In genomic region chr15:80171286-80171685, GRCm38 (mm10) we compare ENCODE assay signal across 13 mouse cellular contexts. TPM values are rescaled to one million over a fixed set of nuclear protein-coding genes. Genes with fewer than 3 reads are reported as not detected.
DNase-seq lines count a peak whose midpoint lies in the region; ATAC-seq lines count a peak whose summit lies in the region.
"Had no signal": no experiment of that assay in that cellular context is flagged by ENCODE, and none has a peak within 500 bp of the region (broad histone marks: within the 10 kb centered on the region; RNA-seq: fewer than 3 reads in every experiment).

No protein-coding gene starts in this region.

- H3K36me3 ChIP-seq in hindbrain, embryonic 10.5 days = no peaks in the 10 kb centered on the region
- no peaks in the 10 kb centered on the region for H3K36me3 ChIP-seq in hindbrain, embryonic 14.5 days (replicated peaks; ENCODE audit: control insufficient read depth, insufficient read depth)
- H3K36me3 ChIP-seq in midbrain, embryonic 11.5 days (ENCODE audit: control insufficient read depth, insufficient read depth, low read length) = no peaks in the 10 kb centered on the region
- H3K36me3 ChIP-seq in midbrain, embryonic 13.5 days = no peaks in the 10 kb centered on the region
- no peaks in the 10 kb centered on the region for H3K36me3 ChIP-seq in stomach, embryonic 16.5 days (ENCODE audit: control insufficient read depth, insufficient read depth, low read length)

- peak; percentile 38 for DNase-seq in hindbrain, embryonic 10.5 days (ENCODE audit: low spot score)
- no peak for DNase-seq in hindbrain, embryonic 14.5 days (ENCODE audit: low spot score)
- DNase-seq in midbrain, embryonic 11.5 days (ENCODE audit: low spot score, missing footprints) = peak; percentile 84
- peak; percentile 25 for DNase-seq in forelimb bud, embryonic 11.5 days (ENCODE audit: low read depth, low spot score)
- no peak for DNase-seq in layer of hippocampus, postnatal 25 days (ENCODE audit: extremely low spot score in 1 of 2, low spot score in 1 of 2)
- no peak for DNase-seq in adrenal gland, adult 8-10 months
- DNase-seq: lung, adult 2 months; right cerebral cortex, postnatal 14 days had no signal

- H3K9me3 ChIP-seq in hindbrain, embryonic 10.5 days = no peaks in the 10 kb centered on the region
- H3K9me3 ChIP-seq in hindbrain, embryonic 14.5 days (ENCODE audit: control insufficient read depth, low read length) = no peaks in the 10 kb centered on the region
- H3K9me3 ChIP-seq in midbrain, embryonic 11.5 days (ENCODE audit: control insufficient read depth, low read length) = no peaks in the 10 kb centered on the region
- H3K9me3 ChIP-seq in midbrain, embryonic 13.5 days = no peaks in the 10 kb centered on the region
- H3K9me3 ChIP-seq in stomach, embryonic 16.5 days (replicated peaks; ENCODE audit: control insufficient read depth, low read length) = no peaks in the 10 kb centered on the region

- H3K27me3 ChIP-seq in hindbrain, embryonic 10.5 days (ENCODE audit: insufficient read depth, poor library complexity, severe bottlenecking) = peaks cover 14% of the 10 kb centered on the region
- H3K27me3 ChIP-seq in hindbrain, embryonic 14.5 days (ENCODE audit: control insufficient read depth, insufficient read depth, low read length) = no peaks in the 10 kb centered on the region
- H3K27me3 ChIP-seq in midbrain, embryonic 11.5 days (ENCODE audit: control insufficient read depth, insufficient read depth, low read length) = no peaks in the 10 kb centered on the region
- no peaks in the 10 kb centered on the region for H3K27me3 ChIP-seq in midbrain, embryonic 13.5 days
- no peaks in the 10 kb centered on the region for H3K27me3 ChIP-seq in stomach, embryonic 16.5 days (ENCODE audit: control insufficient read depth, insufficient read depth, low read length)

- no peak overlapping the region for H3K9ac ChIP-seq in hindbrain, embryonic 14.5 days
- H3K9ac ChIP-seq in midbrain, embryonic 11.5 days (ENCODE audit: low read length) = no peak overlapping the region
- H3K9ac ChIP-seq in midbrain, embryonic 13.5 days (replicated peaks) = no peak overlapping the region
- H3K9ac ChIP-seq in stomach, embryonic 16.5 days (ENCODE audit: low read length) = peak overlapping the region; percentile 43; the same call in 1 of the 2 replicates

- no peak for ATAC-seq in hindbrain, embryonic 14.5 days (ENCODE audit: low FRiP score)
- ATAC-seq in midbrain, embryonic 11.5 days (ENCODE audit: low FRiP score) = no peak
- ATAC-seq in midbrain, embryonic 13.5 days = no peak
- no peak for ATAC-seq in stomach, embryonic 16.5 days (ENCODE audit: insufficient read depth, low FRiP score)
- ATAC-seq: hindbrain, postnatal 0 days had no signal

- WGBS in hindbrain, embryonic 10.5 days = 11% methylated on average over 8 of the region's 8 CpGs
- WGBS in hindbrain, embryonic 14.5 days = 9% methylated on average over 8 of the region's 8 CpGs
- WGBS in midbrain, embryonic 11.5 days = 8% methylated on average over 8 of the region's 8 CpGs
- 16% methylated on average over 8 of the region's 8 CpGs for WGBS in midbrain, embryonic 13.5 days
- 5% methylated on average over 8 of the region's 8 CpGs for WGBS in stomach, embryonic 16.5 days

- peak overlapping the region; percentile 26; the same call in 1 of the 2 replicates for H3K4me3 ChIP-seq in hindbrain, embryonic 10.5 days
- no peak overlapping the region for H3K4me3 ChIP-seq in hindbrain, embryonic 14.5 days (replicated peaks; ENCODE audit: low read length)
- H3K4me3 ChIP-seq in midbrain, embryonic 11.5 days (ENCODE audit: low read depth, low read length) = no peak overlapping the region
- no peak overlapping the region for H3K4me3 ChIP-seq in midbrain, embryonic 13.5 days (replicated peaks)
- H3K4me3 ChIP-seq in stomach, embryonic 16.5 days (replicated peaks; ENCODE audit: low read length) = no peak overlapping the region
- H3K4me3 ChIP-seq: left cerebral cortex, adult 2 months had no signal

- no peak overlapping the region for H3K4me2 ChIP-seq in hindbrain, embryonic 14.5 days (replicated peaks)
- H3K4me2 ChIP-seq in midbrain, embryonic 11.5 days = no peak overlapping the region
- no peak overlapping the region for H3K4me2 ChIP-seq in midbrain, embryonic 13.5 days (replicated peaks)
- H3K4me2 ChIP-seq in stomach, embryonic 16.5 days (ENCODE audit: low read depth, low read length) = 0 out of 2 replicates have a peak overlapping the region, but pooled peaks have one; percentile 0

- H3K4me1 ChIP-seq in hindbrain, embryonic 10.5 days (replicated peaks) = peaks cover 59% of the 10 kb centered on the region
- H3K4me1 ChIP-seq in hindbrain, embryonic 14.5 days (replicated peaks; ENCODE audit: control insufficient read depth, insufficient read depth, low read length) = peaks cover 20% of the 10 kb centered on the region
- H3K4me1 ChIP-seq in midbrain, embryonic 11.5 days (ENCODE audit: control insufficient read depth, insufficient read depth, low read length) = peaks cover 9% of the 10 kb centered on the region
- peaks cover 25% of the 10 kb centered on the region for H3K4me1 ChIP-seq in midbrain, embryonic 13.5 days (replicated peaks)
- H3K4me1 ChIP-seq in stomach, embryonic 16.5 days (ENCODE audit: control insufficient read depth, insufficient read depth, low read length) = peaks cover 37% of the 10 kb centered on the region

- H3K27ac ChIP-seq in hindbrain, embryonic 10.5 days = peak overlapping the region; percentile 64
- no peak overlapping the region for H3K27ac ChIP-seq in hindbrain, embryonic 14.5 days
- H3K27ac ChIP-seq in midbrain, embryonic 11.5 days (ENCODE audit: low read depth, low read length) = no peak overlapping the region
- H3K27ac ChIP-seq in midbrain, embryonic 13.5 days = no peak overlapping the region
- H3K27ac ChIP-seq in stomach, embryonic 16.5 days (ENCODE audit: low read length) = peak overlapping the region; percentile 44; the same call in 1 of the 2 replicates
- H3K27ac ChIP-seq: hindbrain, postnatal 0 days; left cerebral cortex, adult 2 months had no signal

RNA-seq across cellular contexts. Expression of gene Mgat3, which starts 2.2 kb away (rescaled TPM):
- 6.3 and 8.6 TPM in 2 replicates for polyA plus RNA-seq in hindbrain, embryonic 10.5 days (2016; fragmentation: Nextera tagmentation; extraction: Ambion mirVana)
- 22.3 and 24.5 TPM in 2 replicates for polyA plus RNA-seq in hindbrain, embryonic 14.5 days (2014; fragmentation: Nextera tagmentation; extraction: Ambion mirVana)
- polyA plus RNA-seq in midbrain, embryonic 11.5 days (2014; fragmentation: Nextera tagmentation; extraction: Ambion mirVana) = 8.0 and 10.7 TPM in 2 replicates
- 11.4 and 12.3 TPM in 2 replicates for polyA plus RNA-seq in midbrain, embryonic 13.5 days (2015; fragmentation: Nextera tagmentation; extraction: Ambion mirVana)
- 8.7 and 10.5 TPM in 2 replicates for polyA plus RNA-seq in stomach, embryonic 16.5 days (2015; fragmentation: Nextera tagmentation; extraction: Ambion mirVana)
- total RNA-seq in layer of hippocampus, postnatal 25 days (2021) = 100 to 1,000 TPM; 111 to 113 TPM
- total RNA-seq in adrenal gland, adult 8-10 months (2022) = 10 to 100 TPM in 3 of 4 experiments, 1 to 10 TPM in 1; 8.5 to 13.0 (median 11.6) TPM
- total RNA-seq: common myeloid progenitor, adult 5-6 weeks had no signal

RNA-seq across cellular contexts. Expression of gene Tab1, which starts 38.4 kb away (rescaled TPM):
- polyA plus RNA-seq in hindbrain, embryonic 10.5 days (2016; fragmentation: Nextera tagmentation; extraction: Ambion mirVana) = 41.3 and 42.8 TPM in 2 replicates
- 32.2 and 36.1 TPM in 2 replicates for polyA plus RNA-seq in hindbrain, embryonic 14.5 days (2014; fragmentation: Nextera tagmentation; extraction: Ambion mirVana)
- 24.9 and 29.4 TPM in 2 replicates for polyA plus RNA-seq in midbrain, embryonic 11.5 days (2014; fragmentation: Nextera tagmentation; extraction: Ambion mirVana)
- polyA plus RNA-seq in midbrain, embryonic 13.5 days (2015; fragmentation: Nextera tagmentation; extraction: Ambion mirVana) = 41.1 and 43.0 TPM in 2 replicates
- 29.3 and 35.6 TPM in 2 replicates for polyA plus RNA-seq in stomach, embryonic 16.5 days (2015; fragmentation: Nextera tagmentation; extraction: Ambion mirVana)
- total RNA-seq in layer of hippocampus, postnatal 25 days (2021) = 10 to 100 TPM; 25.1 to 33.8 TPM
- 10 to 100 TPM; 16.2 to 31.8 (median 26.8) TPM for total RNA-seq in adrenal gland, adult 8-10 months (2022)

Comparison
In these comparisons a context has a peak if more than half of its experiments do, and no peak if none do; other contexts are left out.
1. DNase-seq: peak in hindbrain, embryonic 10.5 days (single experiment), midbrain, embryonic 11.5 days (single experiment) and forelimb bud, embryonic 11.5 days (single experiment); none in hindbrain, embryonic 14.5 days (single experiment), layer of hippocampus, postnatal 25 days (0 of 2) and adrenal gland, adult 8-10 months (single experiment).
2. H3K27ac ChIP-seq: peak in hindbrain, embryonic 10.5 days (single experiment) and stomach, embryonic 16.5 days (single experiment); none in hindbrain, embryonic 14.5 days (single experiment), midbrain, embryonic 11.5 days (single experiment) and midbrain, embryonic 13.5 days (single experiment).